ENCODE assay signal across 9 mouse cellular contexts in genomic region chr7:44840426-44840825, GRCm38 (mm10). TPM values are rescaled to one million over a fixed set of nuclear protein-coding genes. Genes with fewer than 3 reads are reported as not detected.
A peak's percentile ranks its signal among the peaks of the same experiment; 100 is the strongest.
DNase-seq lines count a peak whose midpoint lies in the region; ATAC-seq and TF ChIP-seq lines count a peak whose summit lies in the region.
"Had no signal": no experiment of that assay in that cellular context is flagged by ENCODE, and none has a peak within 500 bp of the region (broad histone marks: within the 10 kb centered on the region; RNA-seq: fewer than 3 reads in every experiment).

No protein-coding gene starts in this region.

- no peak overlapping the region for H3K9ac ChIP-seq in kidney, embryonic 14.5 days (ENCODE audit: low read depth, low read length)
- no peak overlapping the region for H3K9ac ChIP-seq in hindbrain, embryonic 16.5 days (ENCODE audit: low read depth, low read length)
- H3K9ac ChIP-seq in midbrain, embryonic 15.5 days, result peak overlapping the region; percentile 38; the same call in 1 of the 2 replicates

- ATAC-seq in kidney, embryonic 14.5 days (ENCODE audit: low FRiP score, low TSS enrichment), result no peak
- ATAC-seq in hindbrain, embryonic 16.5 days, result no peak
- ATAC-seq in midbrain, embryonic 15.5 days (replicated peaks), result no peak

- DNase-seq in kidney, adult 9 months, result no peak
- no peak for DNase-seq in embryonic facial prominence, embryonic 10.5 days (ENCODE audit: low spot score)
- DNase-seq in left cerebral cortex, adult 8-10 months (ENCODE audit: low spot score in 2 of 2), result no peak
- no peak for DNase-seq in urinary bladder, adult 18-20 months (ENCODE audit: low spot score in 2 of 2)
- DNase-seq in cerebellum, adult 2 months, result no peak
- DNase-seq: thymus, adult 18-20 months had no signal

- H3K4me2 ChIP-seq in kidney, embryonic 14.5 days (replicated peaks; ENCODE audit: low read depth, low read length), result peak overlapping the region; percentile 50; the same call in 1 of the 2 replicates
- H3K4me2 ChIP-seq in hindbrain, embryonic 16.5 days (ENCODE audit: low read length), result peak overlapping the region; percentile 64; the same call in 1 of the 2 replicates
- 0 out of 2 replicates have a peak overlapping the region, but pooled peaks have one; percentile 50 for H3K4me2 ChIP-seq in midbrain, embryonic 15.5 days

- 0 out of 2 replicates have a peak, but pooled peaks cover 4% of the 10 kb centered on the region for H3K27me3 ChIP-seq in kidney, embryonic 14.5 days (ENCODE audit: control insufficient read depth, insufficient read depth, low read length)
- peaks cover 43% of the 10 kb centered on the region for H3K27me3 ChIP-seq in embryonic facial prominence, embryonic 10.5 days (replicated peaks; ENCODE audit: low read depth, poor library complexity, severe bottlenecking)
- peaks cover 16% of the 10 kb centered on the region for H3K27me3 ChIP-seq in hindbrain, embryonic 16.5 days (replicated peaks; ENCODE audit: control insufficient read depth, insufficient read depth, low read length)
- H3K27me3 ChIP-seq in midbrain, embryonic 15.5 days (replicated peaks), result peaks cover 22% of the 10 kb centered on the region
- H3K27me3 ChIP-seq in cerebellum, adult 2 months (ENCODE audit: control insufficient read depth, insufficient read depth, low read length), result no peaks in the 10 kb centered on the region

- no peak overlapping the region for H3K4me3 ChIP-seq in kidney, embryonic 14.5 days (ENCODE audit: low read length)
- H3K4me3 ChIP-seq in embryonic facial prominence, embryonic 10.5 days, result peak overlapping the region; percentile 53
- peak overlapping the region; percentile 32 for H3K4me3 ChIP-seq in hindbrain, embryonic 16.5 days (ENCODE audit: low read length)
- peak overlapping the region; percentile 28; the same call in 1 of the 2 replicates for H3K4me3 ChIP-seq in midbrain, embryonic 15.5 days
- H3K4me3 ChIP-seq in cerebellum, adult 2 months (replicated peaks; ENCODE audit: insufficient read depth, low read depth, low read length), result no peak overlapping the region

- no peak overlapping the region for H3K27ac ChIP-seq in kidney, embryonic 14.5 days (ENCODE audit: low read depth, low read length)
- no peak overlapping the region for H3K27ac ChIP-seq in embryonic facial prominence, embryonic 10.5 days (replicated peaks)
- H3K27ac ChIP-seq in hindbrain, embryonic 16.5 days (ENCODE audit: low read depth, low read length), result no peak overlapping the region
- no peak overlapping the region for H3K27ac ChIP-seq in midbrain, embryonic 15.5 days
- H3K27ac ChIP-seq in cerebellum, adult 2 months (ENCODE audit: insufficient read depth, low read length), result no peak overlapping the region

- TF ChIP-seq POLR2A in cerebellum, adult 2 months (IDR thresholded peaks at IDR 0.05; ENCODE audit: borderline replicate concordance, insufficient read depth, low read length), result no peak; the same call in 1 of the 2 replicates

- peaks cover 44% of the 10 kb centered on the region for H3K36me3 ChIP-seq in kidney, embryonic 14.5 days (ENCODE audit: control insufficient read depth, insufficient read depth, low read length)
- peaks cover 60% of the 10 kb centered on the region for H3K36me3 ChIP-seq in embryonic facial prominence, embryonic 10.5 days (replicated peaks)
- H3K36me3 ChIP-seq in hindbrain, embryonic 16.5 days (ENCODE audit: control insufficient read depth, insufficient read depth, low read length), result peaks cover 41% of the 10 kb centered on the region
- H3K36me3 ChIP-seq in midbrain, embryonic 15.5 days (replicated peaks), result peaks cover 40% of the 10 kb centered on the region; the same call in 1 of the 2 replicates

- H3K4me1 ChIP-seq in kidney, embryonic 14.5 days (ENCODE audit: control insufficient read depth, insufficient read depth, low read length), result peaks cover 16% of the 10 kb centered on the region; the same call in 1 of the 2 replicates
- H3K4me1 ChIP-seq in embryonic facial prominence, embryonic 10.5 days, result peaks cover 32% of the 10 kb centered on the region
- peaks cover 13% of the 10 kb centered on the region for H3K4me1 ChIP-seq in hindbrain, embryonic 16.5 days (ENCODE audit: control insufficient read depth, insufficient read depth, low read depth, low read length)
- H3K4me1 ChIP-seq in midbrain, embryonic 15.5 days, result peaks cover 14% of the 10 kb centered on the region
- H3K4me1 ChIP-seq in cerebellum, adult 2 months (ENCODE audit: control insufficient read depth, insufficient read depth, low read length), result no peaks in the 10 kb centered on the region; the same call in 1 of the 2 replicates

- 58% methylated on average over 14 of the region's 14 CpGs for WGBS in kidney, embryonic 14.5 days
- 51% methylated on average over 14 of the region's 14 CpGs for WGBS in embryonic facial prominence, embryonic 10.5 days
- 49% methylated on average over 14 of the region's 14 CpGs for WGBS in hindbrain, embryonic 16.5 days
- WGBS in midbrain, embryonic 15.5 days, result 59% methylated on average over 14 of the region's 14 CpGs
- WGBS in cerebellum, adult 2 months, result 57% methylated on average over 14 of the region's 14 CpGs

- H3K9me3 ChIP-seq in kidney, embryonic 14.5 days (ENCODE audit: control insufficient read depth, low read length), result no peaks in the 10 kb centered on the region
- no peaks in the 10 kb centered on the region for H3K9me3 ChIP-seq in embryonic facial prominence, embryonic 10.5 days
- no peaks in the 10 kb centered on the region for H3K9me3 ChIP-seq in hindbrain, embryonic 16.5 days (ENCODE audit: control insufficient read depth, low read length)
- no peaks in the 10 kb centered on the region for H3K9me3 ChIP-seq in midbrain, embryonic 15.5 days

- TF ChIP-seq CTCF in cerebellum, adult 2 months (IDR thresholded peaks at IDR 0.05; ENCODE audit: borderline replicate concordance, insufficient read depth, low read depth, low read length), result no peak

RNA-seq across cellular contexts. Expression of gene Akt1s1, which starts 8.4 kb away (rescaled TPM):
- 51.4 and 86.5 TPM in 2 replicates for polyA plus RNA-seq in kidney, embryonic 14.5 days (2014; fragmentation: Nextera tagmentation; extraction: Ambion mirVana)
- polyA plus RNA-seq in embryonic facial prominence, embryonic 10.5 days (2016; fragmentation: Nextera tagmentation; extraction: Ambion mirVana), result 92.2 and 95.4 TPM in 2 replicates
- polyA plus RNA-seq in hindbrain, embryonic 16.5 days (2015; fragmentation: Nextera tagmentation; extraction: Ambion mirVana), result 90.7 and 92.8 TPM in 2 replicates
- 89.7 and 91.1 TPM in 2 replicates for polyA plus RNA-seq in midbrain, embryonic 15.5 days (2015; fragmentation: Nextera tagmentation; extraction: Ambion mirVana)
- 10 to 100 TPM; 53.8 to 68.8 (median 64.7) TPM for total RNA-seq in left cerebral cortex, adult 8-10 months (2022)
- 78.3 and 83.6 TPM in 2 replicates for polyA plus RNA-seq in cerebellum, adult 2 months (2012; rRNA removed)

RNA-seq across cellular contexts. Expression of gene Tbc1d17, which starts 8.5 kb away (rescaled TPM):
- polyA plus RNA-seq in kidney, embryonic 14.5 days (2014; fragmentation: Nextera tagmentation; extraction: Ambion mirVana), result 57.0 and 65.3 TPM in 2 replicates
- polyA plus RNA-seq in embryonic facial prominence, embryonic 10.5 days (2016; fragmentation: Nextera tagmentation; extraction: Ambion mirVana), result 77.2 and 82.7 TPM in 2 replicates
- polyA plus RNA-seq in hindbrain, embryonic 16.5 days (2015; fragmentation: Nextera tagmentation; extraction: Ambion mirVana), result 112 and 120 TPM in 2 replicates
- 121 and 122 TPM in 2 replicates for polyA plus RNA-seq in midbrain, embryonic 15.5 days (2015; fragmentation: Nextera tagmentation; extraction: Ambion mirVana)
- 10 to 100 TPM; 76.4 to 88.3 (median 82.2) TPM for total RNA-seq in left cerebral cortex, adult 8-10 months (2022)
- 119 and 123 TPM in 2 replicates for polyA plus RNA-seq in cerebellum, adult 2 months (2012; rRNA removed)

RNA-seq across cellular contexts. Expression of gene Pnkp, which starts 16.5 kb away (rescaled TPM):
- 27.0 and 30.4 TPM in 2 replicates for polyA plus RNA-seq in kidney, embryonic 14.5 days (2014; fragmentation: Nextera tagmentation; extraction: Ambion mirVana)
- 34.4 and 36.3 TPM in 2 replicates for polyA plus RNA-seq in embryonic facial prominence, embryonic 10.5 days (2016; fragmentation: Nextera tagmentation; extraction: Ambion mirVana)
- polyA plus RNA-seq in hindbrain, embryonic 16.5 days (2015; fragmentation: Nextera tagmentation; extraction: Ambion mirVana), result 30.1 and 34.0 TPM in 2 replicates
- polyA plus RNA-seq in midbrain, embryonic 15.5 days (2015; fragmentation: Nextera tagmentation; extraction: Ambion mirVana), result 30.5 and 32.8 TPM in 2 replicates
- 10 to 100 TPM; 23.9 to 27.0 (median 24.4) TPM for total RNA-seq in left cerebral cortex, adult 8-10 months (2022)
- polyA plus RNA-seq in cerebellum, adult 2 months (2012; rRNA removed), result 38.3 and 46.7 TPM in 2 replicates

RNA-seq across cellular contexts. Expression of gene Atf5, which starts 24.0 kb away (rescaled TPM):
- 2.5 and 6.3 TPM in 2 replicates for polyA plus RNA-seq in kidney, embryonic 14.5 days (2014; fragmentation: Nextera tagmentation; extraction: Ambion mirVana)
- 3.2 and 3.6 TPM in 2 replicates for polyA plus RNA-seq in embryonic facial prominence, embryonic 10.5 days (2016; fragmentation: Nextera tagmentation; extraction: Ambion mirVana)
- polyA plus RNA-seq in hindbrain, embryonic 16.5 days (2015; fragmentation: Nextera tagmentation; extraction: Ambion mirVana), result 2.7 and 2.9 TPM in 2 replicates
- 2.8 and 3.9 TPM in 2 replicates for polyA plus RNA-seq in midbrain, embryonic 15.5 days (2015; fragmentation: Nextera tagmentation; extraction: Ambion mirVana)
- total RNA-seq in left cerebral cortex, adult 8-10 months (2022), result 10 to 100 TPM; 23.8 to 26.8 (median 24.2) TPM
- polyA plus RNA-seq in cerebellum, adult 2 months (2012; rRNA removed), result 19.6 and 23.8 TPM in 2 replicates

RNA-seq across cellular contexts. Expression of gene Il4i1, which starts 24.2 kb away (rescaled TPM):
- 1.7 and 2.0 TPM in 2 replicates for polyA plus RNA-seq in kidney, embryonic 14.5 days (2014; fragmentation: Nextera tagmentation; extraction: Ambion mirVana)
- polyA plus RNA-seq in embryonic facial prominence, embryonic 10.5 days (2016; fragmentation: Nextera tagmentation; extraction: Ambion mirVana), result 1.0 and 1.5 TPM in 2 replicates
- 0.80 and 1.7 TPM in 2 replicates for polyA plus RNA-seq in hindbrain, embryonic 16.5 days (2015; fragmentation: Nextera tagmentation; extraction: Ambion mirVana)
- 1.6 and 2.2 TPM in 2 replicates for polyA plus RNA-seq in midbrain, embryonic 15.5 days (2015; fragmentation: Nextera tagmentation; extraction: Ambion mirVana)
- total RNA-seq in left cerebral cortex, adult 8-10 months (2022), result 1 to 10 TPM; 2.1 to 8.4 (median 5.8) TPM
- polyA plus RNA-seq in cerebellum, adult 2 months (2012; rRNA removed), result 1.4 and 1.9 TPM in 2 replicates

Comparison
In these comparisons a context has a peak if more than half of its experiments do, and no peak if none do; other contexts are left out.
1. H3K4me3 ChIP-seq: peak in embryonic facial prominence, embryonic 10.5 days (single experiment), hindbrain, embryonic 16.5 days (single experiment) and midbrain, embryonic 15.5 days (single experiment); none in kidney, embryonic 14.5 days (single experiment) and cerebellum, adult 2 months (single experiment).
2. Peak in every context shown above with its lines, with median percentiles within 50 percentile points of each other: H3K4me2 ChIP-seq.